Mouse (Mus musculus): ENCODE measurements at regions not wholly inside any gene's neighbourhood (a gene's known extent, or its start where the extent isn't known, plus 50 kb on each side); places are given as distances from the start of the nearest gene placed in this dataset.

- in situ Hi-C loops (cut with MboI, MseI) = loop anchor here in 1 of 2 experiments (10.0 kb wide), 1 partner anchor 1203 kb away; no protein-coding TSS in a partner anchor
These were observed 61.2 kb upstream of the Ankrd28 start for GRCm38 (mm10) chr14:31891500-31892185.

- in situ Hi-C loops (cut with MboI, MseI) = loop anchor here in 1 of 2 experiments (10.0 kb wide), 1 partner anchor 1203 kb away; no protein-coding TSS in a partner anchor
These were observed 61.7 kb upstream of the Ankrd28 start for GRCm38 (mm10) chr14:31892186-31892510.

GRCm38 (mm10) chr14:31896500-31896899 is 66.0 kb upstream of the Ankrd28 start:
- in situ Hi-C loops (cut with MboI, MseI) = loop anchor here in 1 of 2 experiments (10.0 kb wide), 1 partner anchor 1198 kb away; no protein-coding TSS in a partner anchor

- in situ Hi-C loops (cut with MboI, MseI) = loop anchor here in 1 of 2 experiments (10.0 kb wide), 1 partner anchor 1195 kb away; no protein-coding TSS in a partner anchor
These were observed 69.1 kb upstream of the Ankrd28 start for GRCm38 (mm10) chr14:31899504-31899903.

GRCm38 (mm10) chr14:31899906-31900305 is 69.5 kb upstream of the Ankrd28 start:
- in situ Hi-C loops (cut with MboI, MseI) = loop anchor here in 1 of 2 experiments (10.0 kb wide), 1 partner anchor 1195 kb away; no protein-coding TSS in a partner anchor

GRCm38 (mm10) chr14:31901901-31902300 is 71.5 kb upstream of the Ankrd28 start:
- in situ Hi-C loops (cut with MboI, MseI) = no loop called here

GRCm38 (mm10) chr14:31903664-31904063 is 73.2 kb upstream of the Ankrd28 start:
- in situ Hi-C loops (cut with MboI, MseI) = no loop called here

GRCm38 (mm10) chr14:31908591-31908990 is 78.1 kb upstream of the Ankrd28 start:
- in situ Hi-C loops (cut with MboI, MseI) = no loop called here

GRCm38 (mm10) chr14:31909291-31909690 is 78.8 kb upstream of the Ankrd28 start:
- in situ Hi-C loops (cut with MboI, MseI) = no loop called here

GRCm38 (mm10) chr14:31910809-31911208 is 80.4 kb upstream of the Ankrd28 start:
- in situ Hi-C loops (cut with MboI, MseI) = loop anchor here in 1 of 2 experiments (5.0 kb wide), 1 partner anchor 86 kb away; no protein-coding TSS in a partner anchor

- in situ Hi-C loops (cut with MboI, MseI) = no loop called here
These were observed 88.0 kb upstream of the Ankrd28 start for GRCm38 (mm10) chr14:31918461-31918860.

- in situ Hi-C loops (cut with MboI, MseI) = no loop called here
These were observed 88.5 kb upstream of the Ankrd28 start for GRCm38 (mm10) chr14:31918921-31919320.

GRCm38 (mm10) chr14:31929161-31929707 is 98.8 kb upstream of the Ankrd28 start:
- in situ Hi-C loops (cut with MboI, MseI) = no loop called here

- in situ Hi-C loops (cut with MboI, MseI) = no loop called here
These were observed 98.4 kb upstream of the Galnt15 start for GRCm38 (mm10) chr14:31930367-31930766.

- in situ Hi-C loops (cut with MboI, MseI) = no loop called here
These were observed 96.8 kb upstream of the Galnt15 start for GRCm38 (mm10) chr14:31931971-31932370.

GRCm38 (mm10) chr14:31933441-31933840 is 95.3 kb upstream of the Galnt15 start:
- in situ Hi-C loops (cut with MboI, MseI) = no loop called here

- in situ Hi-C loops (cut with MboI, MseI) = no loop called here
These were observed 94.9 kb upstream of the Galnt15 start for GRCm38 (mm10) chr14:31933841-31934271.

GRCm38 (mm10) chr14:31934321-31934720 is 94.5 kb upstream of the Galnt15 start:
- in situ Hi-C loops (cut with MboI, MseI) = no loop called here

- in situ Hi-C loops (cut with MboI, MseI) = no loop called here
These were observed 94.0 kb upstream of the Galnt15 start for GRCm38 (mm10) chr14:31934771-31935170.

- in situ Hi-C loops (cut with MboI, MseI) = no loop called here
These were observed 93.4 kb upstream of the Galnt15 start for GRCm38 (mm10) chr14:31935411-31935810.

GRCm38 (mm10) chr14:31936581-31936980 is 92.2 kb upstream of the Galnt15 start:
- in situ Hi-C loops (cut with MboI, MseI) = no loop called here

GRCm38 (mm10) chr14:31940900-31941299 is 87.9 kb upstream of the Galnt15 start:
- in situ Hi-C loops (cut with MboI, MseI) = no loop called here
